Mouse (Mus musculus) ES-E14 (cell line): ENCODE data around the gene Cercam. TPM values are rescaled to one million over a fixed set of nuclear protein-coding genes. Genes with fewer than 3 reads are reported as not detected.
A peak's percentile ranks its signal among the peaks of the same experiment; 100 is the strongest.

Experiments
- DNase-seq: peaks from one replicate; pipeline ENCODE4 v3.0.0-alpha.2; 2013; ENCODE audit warnings: low read depth, low spot score
- H3K27ac ChIP-seq: 2 replicates; pipeline ENCODE4 v1.5.1; 2012; ENCODE audit warnings: low read depth, mild to moderate bottlenecking, low read length, moderate library complexity, mixed read lengths; ENCODE audit not compliant: poor library complexity, insufficient read depth, severe bottlenecking
- H3K36me3 ChIP-seq: 2 replicates; pipeline ENCODE4 v1.6.1; 2012; ENCODE audit warnings: mild to moderate bottlenecking, low read length, moderate library complexity, mixed read lengths; ENCODE audit not compliant: control insufficient read depth, poor library complexity, insufficient read depth, severe bottlenecking
- H3K4me1 ChIP-seq, 2 experiments: fragments of 150-350 bp in 1 of 2; sonication (generic) in 1 of 2; 2 replicates each; pipeline ENCODE4 v1.6.1; 2012; ENCODE audit warnings: low read length in 2 of 2, mild to moderate bottlenecking in 1 of 2, mixed read lengths in 1 of 2; ENCODE audit not compliant: control insufficient read depth in 2 of 2, insufficient read depth in 2 of 2, poor library complexity in 1 of 2
- H3K4me3 ChIP-seq, 2 experiments: fragments of 150-350 bp in 1 of 2; sonication (generic) in 1 of 2; 2 replicates each; pipeline ENCODE4 v1.5.1; 2012; ENCODE audit warnings: low read length in 2 of 2, low read depth in 1 of 2, mild to moderate bottlenecking in 1 of 2, mixed read lengths in 1 of 2; ENCODE audit not compliant: insufficient read depth in 1 of 2, poor library complexity in 1 of 2, severe bottlenecking in 1 of 2
- H3K9ac ChIP-seq: 2 replicates; pipeline ENCODE4 v1.6.1; 2012; ENCODE audit warnings: low read depth, mild to moderate bottlenecking, low read length, mixed read lengths; ENCODE audit not compliant: poor library complexity, insufficient read depth, severe bottlenecking
- H3K9me3 ChIP-seq: fragments of 150-350 bp; sonication (generic); 2 replicates; pipeline ENCODE4 v1.6.1; 2012; ENCODE audit warnings: low read depth, mild to moderate bottlenecking, low read length; ENCODE audit not compliant: control insufficient read depth, insufficient read depth
- CHD2 ChIP-seq: IDR thresholded peaks from 2 replicates; pipeline ENCODE4 v1.6.1; 2014; ENCODE audit warnings: mild to moderate bottlenecking, low read depth, low read length, inconsistent platforms
- HCFC1 ChIP-seq: IDR thresholded peaks from 2 replicates; pipeline ENCODE4 v1.6.1; 2012; ENCODE audit warnings: low read length, inconsistent platforms, borderline replicate concordance; ENCODE audit not compliant: insufficient read depth
- MAFK ChIP-seq: IDR thresholded peaks from 2 replicates; pipeline ENCODE4 v1.6.1; 2014; ENCODE audit warnings: mild to moderate bottlenecking, low read depth, low read length, inconsistent platforms; ENCODE audit not compliant: insufficient read depth
- ZC3H11A ChIP-seq: IDR thresholded peaks from 2 replicates; pipeline ENCODE4 v1.6.1; 2012; ENCODE audit warnings: low read depth, mild to moderate bottlenecking, inconsistent platforms, low read length, borderline replicate concordance
- ZNF384 ChIP-seq: IDR thresholded peaks from 2 replicates; pipeline ENCODE4 v1.6.1; 2012; ENCODE audit warnings: low read depth, low read length, inconsistent platforms
- in situ Hi-C, 2 experiments: fragments of 600-800 bp; cut with MboI; formaldehyde crosslinking; loops; one replicate each; pipeline ENCODE4 v1.15.1; 2025; ENCODE audit warnings: low sequenced_read_pairs in 2 of 2, inconsistent platforms in 1 of 2; ENCODE audit not compliant: unreplicated experiment in 2 of 2
- total RNA-seq: library from RNA; depleted of rRNA; stranded (reverse); fragments of 300-350 nt; gene quantifications from 2 replicates; pipeline ENCODE4 v1.2.3, GENCODE M21; 2012

Cercam gene
- total RNA-seq, 1 experiment, result 15.8 TPM

- H3K36me3 ChIP-seq, result peaks cover 27% of the 10 kb centered on the region
- TF ChIP-seq ZNF384 (no peak), ZC3H11A (no peak), HCFC1 (no peak), CHD2 (no peak), MAFK (no peak)
- in situ Hi-C loops, result no loop called here
- peak within 1 kb of the TSS; percentile 87 for H3K27ac ChIP-seq
- H3K9ac ChIP-seq, result peak within 1 kb of the TSS; percentile 96
- peak within 1 kb of the TSS; percentile 92 to 98 for H3K4me3 ChIP-seq
- DNase-seq, result peak; percentile 98
- peaks cover 0 to 13% of the 10 kb centered on the region in 2 experiments; a peak in 1 of 4 replicates for H3K4me1 ChIP-seq
- no peaks in the 10 kb centered on the region for H3K9me3 ChIP-seq
These were observed 20.3 kb downstream of the Cercam start, which contains the start of gene Odf2 for GRCm38 (mm10) chr2:29889066-29889944. Odf2 (plus strand) TSS chr2:29889221.

GRCm38 (mm10) chr2:29889991-29890833, 21.2 kb downstream of the Cercam start:
- Histone ChIP-seq H3K9me3 (no peaks in the 10 kb centered on the region), H3K4me3 (peak overlapping the region; percentile 92 to 98), H3K4me1 (peaks cover 0 to 13% of the 10 kb centered on the region in 2 experiments; a peak in 1 of 4 replicates), H3K27ac (peak overlapping the region; percentile 80), H3K36me3 (peaks cover 31% of the 10 kb centered on the region), H3K9ac (peak overlapping the region; percentile 96)
- in situ Hi-C loops, result no loop called here
- DNase-seq, result peak; percentile 89
- TF ChIP-seq HCFC1 (peak; percentile 32; the same call in 1 of the 2 replicates), CHD2 (no peak)

DNA sequence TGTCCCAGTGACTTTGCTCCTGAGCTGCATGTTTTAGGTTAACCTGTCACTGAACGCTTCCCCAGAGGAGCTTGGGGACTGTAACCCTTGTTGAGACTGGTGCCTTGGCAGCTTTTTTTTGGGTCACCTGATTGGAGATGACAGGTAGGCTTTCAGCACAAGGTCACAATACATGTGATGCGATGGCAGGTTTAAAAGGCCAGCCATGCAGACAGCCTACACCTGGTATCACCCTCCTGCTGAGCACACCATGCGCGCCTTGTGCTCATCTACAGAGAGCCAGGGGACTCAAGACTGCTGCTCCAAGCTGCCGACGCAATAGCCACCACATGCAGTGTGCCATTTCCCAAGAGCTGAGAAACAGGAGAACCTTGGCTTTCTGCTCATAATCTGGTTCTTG, 22.8 kb downstream of the Cercam start:
- Histone ChIP-seq H3K36me3 (peaks cover 40% of the 10 kb centered on the region), H3K4me3 (no peak overlapping the region), H3K9ac (no peak overlapping the region), H3K9me3 (no peaks in the 10 kb centered on the region), H3K4me1 (peaks cover 0 to 13% of the 10 kb centered on the region in 2 experiments; a peak in 1 of 4 replicates), H3K27ac (no peak overlapping the region)
- in situ Hi-C loops, result no loop called here
- no peak for DNase-seq
- TF ChIP-seq ZNF384 (no peak), CHD2 (no peak), ZC3H11A (no peak)

DNA sequence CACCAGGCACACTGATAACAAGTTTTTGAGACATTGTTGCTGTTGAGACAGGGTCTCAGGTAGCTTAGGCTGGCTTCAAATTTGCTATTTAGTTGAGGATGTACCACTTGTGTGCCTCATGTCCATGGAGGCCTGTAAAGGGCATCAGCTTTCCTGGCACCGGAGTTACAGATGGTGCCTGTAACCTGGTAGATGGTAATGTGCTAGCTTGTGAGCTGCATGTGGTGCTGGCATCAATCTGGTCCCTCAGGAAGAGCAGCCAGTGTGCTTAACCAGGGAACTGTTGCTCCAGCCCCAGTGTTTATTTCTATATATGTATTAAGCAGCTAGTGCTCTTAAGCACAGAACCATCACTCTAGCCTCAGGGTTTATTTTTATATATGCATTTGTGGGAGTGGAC, 27.1 kb downstream of the Cercam start:
- TF ChIP-seq ZC3H11A (no peak), HCFC1 (no peak), CHD2 (no peak), ZNF384 (no peak), MAFK (no peak)
- H3K36me3 ChIP-seq, result peaks cover 69% of the 10 kb centered on the region
- in situ Hi-C loops, result no loop called here

More for the DNA sequence above, 27.1 kb downstream of the Cercam start:
- peaks cover 0 to 5% of the 10 kb centered on the region in 2 experiments; a peak in 1 of 4 replicates for H3K4me1 ChIP-seq
- no peak for DNase-seq
- H3K27ac ChIP-seq, result no peak overlapping the region
- no peaks in the 10 kb centered on the region for H3K9me3 ChIP-seq
- no peak overlapping the region for H3K4me3 ChIP-seq
- no peak overlapping the region for H3K9ac ChIP-seq
